Mouse (Mus musculus) small intestine, adult 2 months (tissue): Measurements from ENCODE around the gene Ppfibp1.

ENCODE experiments used
- CTCF ChIP-seq: fragments of 200-500 bp; IDR thresholded peaks from 2 replicates; pipeline ENCODE4 v1.5.1; 2012; ENCODE audit warnings: low read depth, mild to moderate bottlenecking, control low read depth, inconsistent platforms, low read length, moderate library complexity, mixed read lengths; ENCODE audit not compliant: insufficient replicate concordance, insufficient read length; ENCODE audit errors: extremely low read depth
- POLR2A ChIP-seq: fragments of 200-500 bp; IDR thresholded peaks from 2 replicates; pipeline ENCODE4 v1.6.1; 2012; ENCODE audit warnings: low read depth, mild to moderate bottlenecking, control low read depth, inconsistent platforms, low read length, moderate library complexity

DNA sequence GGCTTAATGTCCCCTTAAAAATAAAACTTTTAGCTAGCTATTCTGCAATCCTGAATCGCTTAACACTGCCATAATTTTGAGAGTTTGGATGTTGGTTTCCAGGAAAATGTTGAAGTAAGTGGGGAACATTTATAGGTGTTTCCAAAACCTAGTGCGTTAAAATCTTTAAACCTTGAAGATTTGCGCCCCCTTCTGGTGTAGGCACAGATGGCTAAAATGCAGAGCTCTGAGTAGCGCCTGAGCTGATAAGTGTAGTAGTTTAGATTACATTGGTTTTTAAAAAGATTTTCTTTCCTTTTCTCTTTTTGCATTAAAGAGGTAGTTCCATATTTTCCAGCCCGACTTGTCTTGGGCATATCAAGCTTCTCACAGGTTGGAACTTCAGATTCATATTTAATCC is 105.9 kb downstream of the Ppfibp1 start:
- TF ChIP-seq CTCF (no peak), POLR2A (no peak)
